Mouse (Mus musculus) stomach, postnatal 0 days (tissue): ENCODE data around the gene Hist1h4n. TPM values are rescaled to one million over a fixed set of nuclear protein-coding genes. Genes with fewer than 3 reads are reported as not detected.
"Not testable (repeated sequence)": the region's sequence is repeated elsewhere in the genome, so short reads cannot be mapped to it uniquely, and the experiment has no call there.

Source experiments
- ATAC-seq: fragments of 200-750 bp; cut with Nextera tagmentation; 2 replicates; pipeline ENCODE4 v1.8.0; 2017; ENCODE audit not compliant: low FRiP score, low TSS enrichment
- DNase-seq: peaks from one replicate; pipeline ENCODE4 v3.0.0-alpha.2; 2016; ENCODE audit warnings: low spot score
- H3K27ac ChIP-seq: fragments of 300-500 bp; sonication (generic); replicated peaks from 2 replicates; pipeline ENCODE4 v1.5.1; 2014; ENCODE audit warnings: mild to moderate bottlenecking, control low read depth
- H3K27me3 ChIP-seq: fragments of 300-500 bp; sonication (generic); 2 replicates; pipeline ENCODE4 v1.6.1; 2014; ENCODE audit warnings: low read length; ENCODE audit not compliant: control insufficient read depth, insufficient read depth
- H3K36me3 ChIP-seq: fragments of 300-500 bp; sonication (generic); 2 replicates; pipeline ENCODE4 v1.6.1; 2014; ENCODE audit warnings: low read length, mixed read lengths; ENCODE audit not compliant: control insufficient read depth, insufficient read depth
- H3K4me1 ChIP-seq: fragments of 300-500 bp; sonication (generic); replicated peaks from 2 replicates; pipeline ENCODE4 v1.6.1; 2014; ENCODE audit warnings: antibody characterized with exemption; ENCODE audit not compliant: control insufficient read depth, insufficient read depth
- H3K4me2 ChIP-seq: fragments of 300-500 bp; sonication (generic); replicated peaks from 2 replicates; pipeline ENCODE4 v1.6.1; 2014; ENCODE audit warnings: low read depth, mild to moderate bottlenecking, control low read depth, moderate library complexity
- H3K4me3 ChIP-seq: fragments of 300-500 bp; sonication (generic); 2 replicates; pipeline ENCODE4 v1.5.1; 2014; ENCODE audit warnings: low read depth, low read length, control low read depth
- H3K9ac ChIP-seq: fragments of 300-500 bp; sonication (generic); 2 replicates; pipeline ENCODE4 v1.6.1; 2014; ENCODE audit warnings: mild to moderate bottlenecking, low read length, control low read depth, mixed read lengths
- H3K9me3 ChIP-seq: fragments of 300-500 bp; sonication (generic); 2 replicates; pipeline ENCODE4 v1.6.1; 2016; ENCODE audit warnings: low read length; ENCODE audit not compliant: control insufficient read depth
- CTCF ChIP-seq: IDR thresholded peaks from 2 replicates; pipeline ENCODE4 v1.5.1; 2016; ENCODE audit warnings: antibody characterized with exemption, low read depth, mild to moderate bottlenecking, moderate library complexity
- EP300 ChIP-seq: optimal IDR thresholded peaks from 2 replicates; pipeline ENCODE3; 2016; ENCODE audit warnings: antibody characterized with exemption
- WGBS: fragments of 180-500 bp; shearing (Covaris S2); extraction: QIAGEN DNeasy Blood & Tissue Kit; methylation state at CpG from one replicate; pipeline ENCODE4 v1.1.7; 2014; 5-methylcytosine and 5-hydroxymethylcytosine counted together
- polyA plus RNA-seq: library from polyadenylated mRNA; unstranded; fragments of >200 nt; fragmentation: Nextera tagmentation; extraction: Ambion mirVana; gene quantifications from 2 replicates; pipeline ENCODE4 v1.2.1, GENCODE M21; 2015

Hist1h4n gene
- 4.0 and 4.6 TPM in 2 replicates for polyA plus RNA-seq

DNA sequence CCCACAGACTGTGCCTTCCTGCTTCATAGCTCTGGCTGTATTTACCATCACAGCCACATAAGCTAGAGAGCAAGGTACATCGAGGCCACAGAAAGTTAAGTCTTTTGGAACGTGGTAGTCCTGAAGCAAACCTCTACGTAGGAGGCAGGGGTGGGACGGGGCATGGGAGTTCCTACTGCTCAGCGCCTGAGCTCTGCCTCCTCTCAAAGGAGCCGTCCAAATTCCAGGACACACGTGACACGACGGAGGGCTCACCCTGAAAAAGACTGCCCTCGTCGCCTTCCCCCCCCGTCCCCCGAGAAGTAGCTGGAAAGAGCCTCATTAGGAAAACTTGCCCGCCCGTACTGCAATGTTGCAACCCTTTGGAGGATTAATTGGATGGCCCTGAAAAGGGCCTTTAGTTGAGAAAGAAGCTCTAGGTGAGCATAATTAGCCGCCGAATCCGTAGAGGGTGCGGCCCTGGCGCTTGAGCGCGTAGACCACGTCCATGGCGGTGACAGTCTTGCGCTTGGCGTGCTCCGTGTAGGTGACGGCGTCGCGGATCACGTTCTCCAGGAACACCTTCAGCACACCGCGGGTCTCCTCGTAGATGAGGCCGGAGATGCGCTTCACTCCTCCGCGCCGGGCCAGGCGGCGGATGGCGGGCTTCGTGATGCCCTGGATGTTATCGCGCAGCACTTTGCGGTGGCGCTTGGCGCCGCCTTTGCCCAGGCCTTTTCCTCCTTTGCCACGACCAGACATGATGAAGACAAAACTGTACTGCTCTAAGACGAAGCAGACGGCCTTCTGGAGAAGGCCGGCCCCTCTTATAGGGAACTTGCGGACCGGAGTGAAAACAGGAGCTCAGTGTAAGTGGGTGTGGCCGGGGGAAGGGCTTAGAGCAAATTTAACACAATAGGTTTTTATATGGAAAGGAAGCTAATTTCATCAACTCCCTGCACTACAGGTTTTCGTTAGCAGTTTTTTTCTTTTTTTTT lies at the start of gene Hist1h4n:
Gene Hist1h4n, minus strand, starts transcription at position 779 of the 977 bp plus-strand sequence.
- ATAC-seq, result peak; percentile 82
- not testable (repeated sequence) for H3K27ac ChIP-seq, H3K4me3 ChIP-seq, H3K9me3 ChIP-seq, H3K9ac ChIP-seq, H3K27me3 ChIP-seq, H3K4me1 ChIP-seq, DNase-seq, H3K4me2 ChIP-seq, H3K36me3 ChIP-seq
- WGBS, result 0% methylated on average over 18 of the region's 58 CpGs

- Histone ChIP-seq H3K9ac (no peak overlapping the region), H3K4me3 (no peak overlapping the region), H3K36me3 (no peaks in the 10 kb centered on the region), H3K4me2 (no peak overlapping the region), H3K27me3 (no peaks in the 10 kb centered on the region), H3K9me3 (no peaks in the 10 kb centered on the region), H3K27ac (no peak overlapping the region), H3K4me1 (no peaks in the 10 kb centered on the region)
- ATAC-seq (no peak), DNase-seq (no peak)
- WGBS, result 81% methylated on average over 6 of the region's 6 CpGs
- no peak for TF ChIP-seq EP300
- TF ChIP-seq CTCF, result no peak
Measured at GRCm38 (mm10) chr13:21880735-21881134, 48.7 kb upstream of the Hist1h4n start.

DNA sequence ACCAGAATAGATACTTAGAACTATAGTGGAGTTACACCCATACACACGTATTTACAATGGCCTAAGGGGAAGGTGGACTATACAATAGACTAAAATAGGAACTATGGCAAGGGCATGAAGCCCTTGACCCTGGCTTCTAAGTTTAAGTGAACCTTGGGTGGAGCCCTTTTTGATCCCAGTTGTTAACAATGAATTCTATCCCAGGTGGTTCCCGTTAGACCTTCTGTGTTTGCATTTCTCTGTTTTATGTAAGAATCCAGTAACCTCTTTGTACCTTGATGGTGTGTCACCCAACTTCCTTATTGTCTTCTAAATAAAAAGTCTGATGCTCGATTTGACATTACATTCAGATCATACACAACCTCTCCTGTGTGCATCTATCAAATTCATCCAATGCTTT lies 33.5 kb upstream of the Hist1h4n start:
- H3K9ac ChIP-seq, H3K4me1 ChIP-seq, H3K36me3 ChIP-seq, ATAC-seq, DNase-seq, H3K9me3 ChIP-seq, H3K27me3 ChIP-seq, H3K27ac ChIP-seq, H3K4me3 ChIP-seq, H3K4me2 ChIP-seq: not testable (repeated sequence)
- 53% methylated on average over 3 of the region's 3 CpGs for WGBS

GRCm38 (mm10) chr13:21861608-21862007 lies 29.6 kb upstream of the Hist1h4n start:
- Histone ChIP-seq H3K9ac (no peak overlapping the region), H3K4me1 (no peaks in the 10 kb centered on the region), H3K9me3 (no peaks in the 10 kb centered on the region), H3K4me3 (no peak overlapping the region), H3K27ac (no peak overlapping the region), H3K27me3 (no peaks in the 10 kb centered on the region), H3K36me3 (no peaks in the 10 kb centered on the region), H3K4me2 (no peak overlapping the region)
- ATAC-seq (no peak), DNase-seq (no peak)
- 21% methylated on average over 5 of the region's 5 CpGs for WGBS
- no peak for TF ChIP-seq EP300
- TF ChIP-seq CTCF, result no peak

DNA sequence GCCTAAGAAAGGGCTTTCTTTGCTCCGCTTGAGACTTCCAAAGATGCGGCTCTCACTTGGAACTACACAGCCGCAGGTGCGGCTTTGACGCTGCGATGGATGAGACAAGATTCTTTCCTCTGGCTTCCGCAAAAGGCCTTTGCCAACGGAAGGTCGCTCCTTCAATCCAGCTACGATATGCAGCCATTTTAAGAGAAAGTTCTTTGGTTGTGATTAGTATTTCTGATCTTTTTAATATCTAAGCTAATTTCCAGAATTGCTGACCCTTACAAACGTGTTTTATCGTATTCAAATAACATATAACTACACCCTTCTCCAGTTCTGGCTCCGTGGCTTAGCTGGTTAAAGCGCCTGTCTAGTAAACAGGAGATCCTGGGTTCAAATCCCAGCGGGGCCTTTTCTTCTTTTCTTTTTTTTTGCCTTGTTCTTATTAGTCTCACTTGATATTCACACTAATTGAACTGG lies 23.7 kb upstream of the Hist1h4n start:
- no peaks in the 10 kb centered on the region for H3K9me3 ChIP-seq
- ATAC-seq (no peak), DNase-seq (no peak)
- no peak overlapping the region for H3K27ac ChIP-seq
- H3K4me2 ChIP-seq, result peak overlapping the region; percentile 45
- no peaks in the 10 kb centered on the region for H3K36me3 ChIP-seq
- no peak overlapping the region for H3K9ac ChIP-seq
- H3K4me3 ChIP-seq, result peak overlapping the region; percentile 25
- H3K27me3 ChIP-seq, result no peaks in the 10 kb centered on the region
- H3K4me1 ChIP-seq, result no peaks in the 10 kb centered on the region
- 5% methylated on average over 15 of the region's 15 CpGs for WGBS
- TF ChIP-seq CTCF, result no peak
- no peak for TF ChIP-seq EP300

- TF ChIP-seq CTCF (no peak), EP300 (no peak)
- Histone ChIP-seq H3K36me3 (no peaks in the 10 kb centered on the region), H3K27ac (no peak overlapping the region), H3K9ac (no peak overlapping the region), H3K4me3 (peak overlapping the region; percentile 25; the same call in 1 of the 2 replicates), H3K4me1 (no peaks in the 10 kb centered on the region), H3K9me3 (no peaks in the 10 kb centered on the region), H3K27me3 (no peaks in the 10 kb centered on the region), H3K4me2 (peak overlapping the region; percentile 45)
- DNase-seq (peak; percentile 37), ATAC-seq (no peak)
- 8% methylated on average over 11 of the region's 11 CpGs for WGBS
Measured at GRCm38 (mm10) chr13:21855146-21855545, 23.1 kb upstream of the Hist1h4n start.
